Mouse (Mus musculus) kidney, adult 2 months (tissue): Measurements from ENCODE around the gene Olfr1367. TPM values are rescaled to one million over a fixed set of nuclear protein-coding genes. Genes with fewer than 3 reads are reported as not detected.

Experiments used
- DNase-seq: peaks from one replicate; pipeline ENCODE4 v3.0.0; 2021
- H3K27ac ChIP-seq: fragments of 200-500 bp; 2 replicates; pipeline ENCODE4 v1.5.1; 2012; ENCODE audit warnings: low read depth, low read length, control low read depth, inconsistent platforms; ENCODE audit not compliant: insufficient read depth
- H3K27me3 ChIP-seq: fragments of 200-500 bp; replicated peaks from 2 replicates; pipeline ENCODE4 v1.6.1; 2012; ENCODE audit warnings: mild to moderate bottlenecking, moderate library complexity, low read length, inconsistent platforms; ENCODE audit not compliant: control insufficient read depth, insufficient read depth
- H3K36me3 ChIP-seq: fragments of 200-500 bp; 2 replicates; pipeline ENCODE4 v1.6.1; 2012; ENCODE audit warnings: mild to moderate bottlenecking, moderate library complexity, low read length, inconsistent platforms; ENCODE audit not compliant: control insufficient read depth, insufficient read depth
- H3K4me1 ChIP-seq: fragments of 200-500 bp; 2 replicates; pipeline ENCODE4 v1.6.1; 2011; ENCODE audit warnings: low read length; ENCODE audit not compliant: control insufficient read depth, insufficient read depth
- H3K4me3 ChIP-seq: fragments of 200-500 bp; 2 replicates; pipeline ENCODE4 v1.5.1; 2011; ENCODE audit warnings: mild to moderate bottlenecking, low read depth, low read length, control low read depth; ENCODE audit not compliant: insufficient read depth
- CTCF ChIP-seq: fragments of 200-500 bp; conservative IDR thresholded peaks from 2 replicates; pipeline ENCODE4 v1.5.1; 2011; ENCODE audit warnings: low read depth, mild to moderate bottlenecking, control low read depth, low read length, moderate library complexity, mixed read lengths; ENCODE audit not compliant: insufficient read depth, insufficient read length
- POLR2A ChIP-seq: fragments of 200-500 bp; IDR thresholded peaks from one replicate; pipeline ENCODE4 v1.6.1; 2011; ENCODE audit warnings: low read depth, low read length, control low read depth
- WGBS: fragments of 180-500 bp; shearing (Covaris S2); methylation state at CpG from one replicate; pipeline ENCODE4 v1.1.7; 2018; 5-methylcytosine and 5-hydroxymethylcytosine counted together
- polyA plus RNA-seq: library from polyadenylated mRNA; depleted of rRNA; stranded (reverse); fragments of >200 nt; gene quantifications from 2 replicates; pipeline ENCODE4 v1.2.3, GENCODE M21; 2012; rRNA removed

Olfr1367 gene
- not detected in 2 replicates for polyA plus RNA-seq

DNA sequence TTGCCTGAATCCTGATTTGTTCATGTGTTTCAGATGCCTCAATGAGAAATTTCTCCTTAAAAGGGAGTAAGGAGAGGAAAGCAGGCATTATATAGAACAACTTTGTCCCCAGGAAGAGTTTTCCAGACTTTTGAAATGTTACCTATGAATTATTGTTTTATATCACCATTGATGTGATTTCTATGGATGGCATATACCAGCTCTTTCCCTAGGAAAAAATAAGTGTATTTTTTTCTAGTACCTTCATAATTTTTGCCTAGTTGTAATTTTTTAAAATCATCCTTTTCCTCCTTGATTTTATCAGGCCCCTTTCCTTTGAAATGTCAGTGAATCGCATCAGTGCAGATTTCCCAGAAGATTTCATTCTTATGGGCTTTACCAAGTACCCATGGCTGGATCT is at the start of gene Olfr1367:
Gene Olfr1367 (plus strand): TSS at position 301 of the 400 bp plus-strand sequence.
- WGBS: 85% methylated on average over 1 of the region's 1 CpGs
- Histone ChIP-seq H3K36me3 (no peaks in the 10 kb centered on the region), H3K4me1 (no peaks in the 10 kb centered on the region), H3K27ac (no peak within 1 kb of the TSS), H3K27me3 (no peaks in the 10 kb centered on the region), H3K4me3 (no peak within 1 kb of the TSS)
- DNase-seq: no peak
- no peak for TF ChIP-seq CTCF
- no peak for TF ChIP-seq POLR2A

DNA sequence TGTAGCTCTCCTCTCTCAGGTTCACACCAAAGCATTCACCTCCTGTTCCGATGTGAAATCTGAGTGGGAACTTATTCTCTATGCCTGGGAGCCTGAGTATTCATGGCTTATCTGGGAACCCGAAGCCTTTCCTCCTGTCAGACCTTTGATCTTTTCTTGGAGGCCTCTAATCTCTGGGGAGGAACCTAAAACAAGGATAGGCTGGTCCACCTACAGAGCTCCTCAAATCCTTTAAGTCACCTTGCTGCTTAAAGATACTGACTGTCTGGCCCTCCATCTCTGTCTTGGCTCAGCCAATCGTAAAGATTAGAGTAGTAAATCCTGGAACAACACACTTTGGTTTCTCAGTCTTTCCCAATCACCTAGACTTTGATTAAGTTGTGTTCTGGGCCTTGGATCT is 48.2 kb upstream of the Olfr1367 start:
- no peak overlapping the region for H3K4me3 ChIP-seq
- no peaks in the 10 kb centered on the region for H3K36me3 ChIP-seq
- WGBS: 43% methylated on average over 3 of the region's 3 CpGs
- no peak overlapping the region for H3K27ac ChIP-seq
- no peaks in the 10 kb centered on the region for H3K27me3 ChIP-seq
- DNase-seq: no peak
- H3K4me1 ChIP-seq: no peaks in the 10 kb centered on the region
- no peak for TF ChIP-seq POLR2A
- no peak for TF ChIP-seq CTCF

DNA sequence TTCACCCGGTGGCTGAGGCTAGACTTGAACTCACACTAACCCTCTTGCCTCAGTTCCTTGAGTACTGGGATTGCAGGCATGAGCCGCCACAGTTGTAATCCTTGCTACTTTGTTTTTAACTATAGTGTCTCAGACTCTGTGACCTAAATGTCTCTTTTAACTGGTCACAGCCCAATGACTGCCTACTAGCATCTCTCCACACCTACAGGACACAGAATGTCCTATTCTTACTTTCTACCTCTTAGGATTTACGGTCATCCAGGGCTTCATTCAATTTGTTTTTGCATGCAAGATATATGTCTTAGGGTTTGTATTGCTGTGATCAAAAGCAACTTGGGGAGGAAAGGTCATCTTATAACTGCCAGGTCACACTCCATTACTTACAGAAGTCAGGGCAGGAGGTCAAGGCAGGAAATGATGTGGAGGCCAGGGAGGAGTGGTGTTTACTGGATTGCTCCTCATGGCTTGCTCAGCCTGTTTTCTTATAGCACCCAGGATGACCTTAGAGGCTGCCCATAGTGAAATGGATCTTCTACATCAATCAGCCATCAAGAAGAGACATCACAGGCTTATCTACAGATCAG is 42.1 kb upstream of the Olfr1367 start:
- 59% methylated on average over 3 of the region's 3 CpGs for WGBS
- no peaks in the 10 kb centered on the region; the same call in 1 of the 2 replicates for H3K27me3 ChIP-seq
- H3K36me3 ChIP-seq: no peaks in the 10 kb centered on the region
- no peak for DNase-seq
- H3K4me1 ChIP-seq: no peaks in the 10 kb centered on the region
- H3K4me3 ChIP-seq: no peak overlapping the region
- TF ChIP-seq CTCF (no peak), POLR2A (no peak)
- H3K27ac ChIP-seq: no peak overlapping the region

DNA sequence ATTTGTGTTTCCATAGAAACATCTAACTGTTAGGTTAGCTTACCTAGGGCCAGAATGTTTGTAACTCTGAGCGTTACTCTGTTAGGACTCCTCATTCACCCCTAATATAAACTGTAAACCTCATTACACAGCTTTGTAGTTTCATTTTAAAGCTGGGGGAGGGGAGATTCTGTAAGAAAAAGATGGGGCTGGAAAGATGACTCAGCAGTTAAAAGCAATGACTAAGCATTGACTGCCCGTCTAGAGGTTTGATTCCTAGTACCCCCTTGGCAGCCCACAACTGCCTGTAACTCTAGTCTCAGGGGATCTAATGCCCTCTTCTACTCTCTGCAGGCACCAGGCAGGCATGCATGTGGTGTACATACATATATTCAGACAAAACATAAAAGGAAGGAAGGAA is 36.9 kb upstream of the Olfr1367 start:
- TF ChIP-seq CTCF (no peak), POLR2A (no peak)
- Histone ChIP-seq H3K27ac (no peak overlapping the region), H3K4me1 (no peaks in the 10 kb centered on the region), H3K36me3 (no peaks in the 10 kb centered on the region), H3K4me3 (no peak overlapping the region), H3K27me3 (no peaks in the 10 kb centered on the region; the same call in 1 of the 2 replicates)
- no peak for DNase-seq
- 76% methylated on average over 2 of the region's 2 CpGs for WGBS

DNA sequence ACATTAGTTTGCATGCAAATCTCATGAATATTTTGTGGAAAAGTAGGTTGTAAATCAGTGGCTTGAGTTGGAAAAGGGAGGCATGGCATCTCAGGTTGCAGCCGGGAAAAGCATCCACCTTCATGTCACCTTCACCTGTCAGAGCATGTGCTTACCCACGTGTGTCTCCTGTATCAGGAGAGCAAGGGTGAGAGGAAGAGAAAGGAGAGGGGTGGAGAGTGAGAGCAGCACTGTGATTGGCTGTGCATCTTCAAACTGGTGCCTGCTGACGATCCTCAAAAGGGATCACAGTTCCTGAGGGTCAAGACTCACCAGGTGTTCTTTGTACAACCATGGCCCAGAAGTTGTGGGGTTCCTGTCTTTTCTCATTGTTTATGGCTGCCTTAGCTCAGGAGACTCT is 34.8 kb upstream of the Olfr1367 start, which contains the start of gene Gpx6:
Gene Gpx6 (plus strand): TSS at position 200 of the 400 bp plus-strand sequence.
- TF ChIP-seq CTCF (no peak), POLR2A (no peak)
- H3K4me1 ChIP-seq: no peaks in the 10 kb centered on the region
- peak within 1 kb of the TSS; percentile 7; the same call in 1 of the 2 replicates for H3K4me3 ChIP-seq
- no peaks in the 10 kb centered on the region for H3K27me3 ChIP-seq
- no peaks in the 10 kb centered on the region for H3K36me3 ChIP-seq
- DNase-seq: peak; percentile 41
- WGBS: 13% methylated on average over 3 of the region's 3 CpGs
- H3K27ac ChIP-seq: peak within 1 kb of the TSS; percentile 43

DNA sequence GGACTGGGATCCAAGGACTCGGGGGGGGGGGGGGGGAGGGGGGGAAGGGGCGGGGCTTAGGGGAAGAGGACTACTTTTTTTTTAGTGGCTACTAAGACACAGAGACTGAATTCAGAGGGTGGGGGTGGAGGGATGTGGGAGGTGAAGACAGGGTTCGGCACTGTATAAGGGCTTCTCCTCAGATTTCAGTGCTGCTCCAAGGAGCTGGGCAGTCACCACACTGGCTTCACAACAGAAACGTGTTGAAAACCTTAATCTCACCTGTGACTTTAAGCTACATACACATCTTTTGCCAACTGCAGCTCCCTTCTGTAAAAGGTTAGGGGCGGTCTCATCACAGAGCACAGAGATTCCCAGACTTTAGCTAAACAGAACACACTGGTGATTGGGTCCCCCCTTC is 33.9 kb upstream of the Olfr1367 start:
- no peaks in the 10 kb centered on the region for H3K36me3 ChIP-seq
- H3K27me3 ChIP-seq: no peaks in the 10 kb centered on the region
- no peak overlapping the region for H3K27ac ChIP-seq
- no peaks in the 10 kb centered on the region for H3K4me1 ChIP-seq
- DNase-seq: no peak
- no peak for TF ChIP-seq CTCF
- TF ChIP-seq POLR2A: no peak
- 36% methylated on average over 4 of the region's 5 CpGs for WGBS
- H3K4me3 ChIP-seq: no peak overlapping the region

DNA sequence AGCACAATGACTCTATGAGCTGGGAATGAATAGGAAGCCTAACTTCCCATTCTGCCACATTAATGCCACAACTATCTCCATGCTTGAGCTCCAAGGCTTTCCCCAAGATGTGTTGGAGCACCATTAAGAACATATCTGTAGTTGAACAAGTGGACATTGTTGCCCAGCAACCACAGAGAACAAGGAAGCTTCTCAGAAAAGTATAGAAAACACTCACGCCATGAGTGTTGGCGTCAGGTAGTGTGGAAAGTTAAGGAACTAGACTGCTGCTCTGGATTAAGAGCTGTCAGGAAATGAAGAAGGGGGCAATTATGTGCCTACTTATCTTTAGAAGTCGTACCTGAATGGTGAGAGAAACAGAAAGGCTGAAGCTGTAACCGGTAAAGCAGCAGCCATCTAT is 32.8 kb upstream of the Olfr1367 start:
- no peaks in the 10 kb centered on the region for H3K4me1 ChIP-seq
- TF ChIP-seq CTCF: no peak
- TF ChIP-seq POLR2A: no peak
- no peak for DNase-seq
- H3K27ac ChIP-seq: no peak overlapping the region
- no peak overlapping the region for H3K4me3 ChIP-seq
- 91% methylated on average over 4 of the region's 4 CpGs for whole genome bisulfite sequencing
- no peaks in the 10 kb centered on the region for H3K36me3 ChIP-seq
- H3K27me3 ChIP-seq: no peaks in the 10 kb centered on the region

DNA sequence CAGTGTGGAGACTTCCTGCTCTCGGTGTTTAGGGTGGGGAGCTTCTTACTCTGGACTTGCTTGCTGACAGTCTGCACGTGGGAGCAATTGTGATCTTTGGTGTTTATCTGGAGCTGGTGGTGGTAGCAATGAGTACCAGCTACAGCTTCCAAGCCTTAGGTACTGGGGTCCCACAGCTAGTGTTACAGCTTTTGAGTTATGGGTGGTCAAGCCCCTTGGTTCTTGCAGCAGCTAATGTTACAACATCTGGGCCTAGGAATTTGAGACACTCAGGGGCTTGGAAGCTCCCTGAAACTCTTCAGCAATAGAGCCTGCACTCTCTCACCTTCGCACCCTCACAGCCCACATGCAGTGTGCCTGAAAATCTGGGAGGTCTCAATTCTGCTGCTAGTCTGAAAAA is 26.4 kb upstream of the Olfr1367 start:
- Histone ChIP-seq H3K36me3 (no peaks in the 10 kb centered on the region), H3K4me1 (no peaks in the 10 kb centered on the region), H3K4me3 (no peak overlapping the region), H3K27ac (no peak overlapping the region), H3K27me3 (no peaks in the 10 kb centered on the region)
- TF ChIP-seq POLR2A (no peak), CTCF (no peak)
- no peak for DNase-seq
- WGBS: 51% methylated on average over 3 of the region's 3 CpGs
